Comparison of ENCODE assay signal across 8 mouse cellular contexts in genomic region chr6:43337491-43337961, GRCm38 (mm10). TPM values are rescaled to one million over a fixed set of nuclear protein-coding genes. Genes with fewer than 3 reads are reported as not detected.
DNase-seq lines count a peak whose midpoint lies in the region; ATAC-seq lines count a peak whose summit lies in the region.

No protein-coding gene starts in this region.

- DNase-seq in heart, adult 11 months: peak; percentile 98
- DNase-seq in heart, embryonic 10.5 days (ENCODE audit: low spot score): no peak
- peak; percentile 68 for DNase-seq in lung, postnatal 14 days
- DNase-seq in urinary bladder, postnatal 10 days (ENCODE audit: low spot score): no peak
- no peak for DNase-seq in spleen, postnatal 10 days (ENCODE audit: low spot score in 2 of 2)

- 34% methylated on average over 10 of the region's 10 CpGs for WGBS in heart, embryonic 10.5 days
- WGBS in embryonic facial prominence, embryonic 15.5 days: 37% methylated on average over 10 of the region's 10 CpGs
- WGBS in intestine, embryonic 16.5 days: 32% methylated on average over 10 of the region's 10 CpGs

- H3K4me1 ChIP-seq in heart, embryonic 10.5 days: peaks cover 5% of the 10 kb centered on the region; the same call in 1 of the 2 replicates
- H3K4me1 ChIP-seq in embryonic facial prominence, embryonic 15.5 days: no peaks in the 10 kb centered on the region
- no peaks in the 10 kb centered on the region for H3K4me1 ChIP-seq in intestine, embryonic 16.5 days (ENCODE audit: control insufficient read depth, insufficient read depth, low read length)

- no peak overlapping the region for H3K4me2 ChIP-seq in embryonic facial prominence, embryonic 15.5 days (replicated peaks)
- no peak overlapping the region for H3K4me2 ChIP-seq in intestine, embryonic 16.5 days (ENCODE audit: low read depth, low read length)

- H3K27ac ChIP-seq in heart, embryonic 10.5 days: no peak overlapping the region
- H3K27ac ChIP-seq in embryonic facial prominence, embryonic 15.5 days (replicated peaks): no peak overlapping the region
- H3K27ac ChIP-seq in intestine, embryonic 16.5 days (ENCODE audit: low read length): no peak overlapping the region

- no peaks in the 10 kb centered on the region for H3K27me3 ChIP-seq in heart, embryonic 10.5 days (ENCODE audit: insufficient read depth, poor library complexity, severe bottlenecking)
- H3K27me3 ChIP-seq in embryonic facial prominence, embryonic 15.5 days: no peaks in the 10 kb centered on the region
- H3K27me3 ChIP-seq in intestine, embryonic 16.5 days (replicated peaks; ENCODE audit: control insufficient read depth, insufficient read depth, low read length): no peaks in the 10 kb centered on the region

- peak; percentile 69; the same call in 1 of the 2 replicates for ATAC-seq in embryonic facial prominence, embryonic 15.5 days (ENCODE audit: insufficient number of reproducible peaks, low FRiP score, low TSS enrichment, low read depth)
- ATAC-seq in intestine, embryonic 16.5 days: peak; percentile 94
- ATAC-seq in erythroid progenitor cell, adult 5-6 weeks (replicated peaks; ENCODE audit: low FRiP score, poor library complexity, severe bottlenecking): no peak

- no peak overlapping the region for H3K4me3 ChIP-seq in heart, embryonic 10.5 days
- H3K4me3 ChIP-seq in embryonic facial prominence, embryonic 15.5 days (replicated peaks): no peak overlapping the region
- H3K4me3 ChIP-seq in intestine, embryonic 16.5 days (ENCODE audit: low read length): no peak overlapping the region

- no peaks in the 10 kb centered on the region for H3K9me3 ChIP-seq in heart, embryonic 10.5 days
- H3K9me3 ChIP-seq in embryonic facial prominence, embryonic 15.5 days (replicated peaks): no peaks in the 10 kb centered on the region
- no peaks in the 10 kb centered on the region for H3K9me3 ChIP-seq in intestine, embryonic 16.5 days (ENCODE audit: control insufficient read depth, low read length)

- no peak overlapping the region for H3K9ac ChIP-seq in embryonic facial prominence, embryonic 15.5 days
- no peak overlapping the region for H3K9ac ChIP-seq in intestine, embryonic 16.5 days (ENCODE audit: low read depth, low read length)

- H3K36me3 ChIP-seq in heart, embryonic 10.5 days: no peaks in the 10 kb centered on the region
- no peaks in the 10 kb centered on the region for H3K36me3 ChIP-seq in embryonic facial prominence, embryonic 15.5 days
- no peaks in the 10 kb centered on the region for H3K36me3 ChIP-seq in intestine, embryonic 16.5 days (ENCODE audit: control insufficient read depth, insufficient read depth, low read length)

RNA-seq across cellular contexts. Expression of gene Nobox, which starts 28.2 kb away (rescaled TPM):
- not detected in 2 replicates for polyA plus RNA-seq in heart, embryonic 10.5 days (2016; fragmentation: Nextera tagmentation; extraction: Ambion mirVana)
- not detected in 2 replicates for polyA plus RNA-seq in embryonic facial prominence, embryonic 15.5 days (2015; fragmentation: Nextera tagmentation; extraction: Ambion mirVana)
- polyA plus RNA-seq in intestine, embryonic 16.5 days (2015; fragmentation: Nextera tagmentation; extraction: Ambion mirVana): not detected in 2 replicates
- total RNA-seq in erythroid progenitor cell, adult 5-6 weeks (2015; ENCODE audit: low replicate concordance): not detected in 2 replicates
- not detected in 2 replicates for total RNA-seq in erythroid progenitor cell, adult 5-6 weeks (2017; ENCODE audit: low replicate concordance)

Comparison
In these comparisons a context has a peak if more than half of its experiments do, and no peak if none do; other contexts are left out.
1. DNase-seq: peak in heart, adult 11 months (single experiment) and lung, postnatal 14 days (single experiment); none in heart, embryonic 10.5 days (single experiment), urinary bladder, postnatal 10 days (single experiment) and spleen, postnatal 10 days (0 of 2).